Mouse (Mus musculus) thymus, postnatal 0 days (tissue): ENCODE results near the gene 1600002K03Rik. TPM values are rescaled to one million over a fixed set of nuclear protein-coding genes. Genes with fewer than 3 reads are reported as not detected.
"Not testable (repeated sequence)": the region's sequence is repeated elsewhere in the genome, so short reads cannot be mapped to it uniquely, and the experiment has no call there.

Source experiments
- DNase-seq: peaks from one replicate; pipeline ENCODE4 v3.0.0-alpha.2; 2015; ENCODE audit warnings: low spot score
- polyA plus RNA-seq: library from polyadenylated mRNA; unstranded; fragments of >200 nt; fragmentation: Nextera tagmentation; extraction: Ambion mirVana; gene quantifications from 2 replicates; pipeline ENCODE4 v1.2.1, GENCODE M21; 2015

Gene 1600002K03Rik
- polyA plus RNA-seq, 1 experiment from 2014 or later: 15.3 TPM

DNA sequence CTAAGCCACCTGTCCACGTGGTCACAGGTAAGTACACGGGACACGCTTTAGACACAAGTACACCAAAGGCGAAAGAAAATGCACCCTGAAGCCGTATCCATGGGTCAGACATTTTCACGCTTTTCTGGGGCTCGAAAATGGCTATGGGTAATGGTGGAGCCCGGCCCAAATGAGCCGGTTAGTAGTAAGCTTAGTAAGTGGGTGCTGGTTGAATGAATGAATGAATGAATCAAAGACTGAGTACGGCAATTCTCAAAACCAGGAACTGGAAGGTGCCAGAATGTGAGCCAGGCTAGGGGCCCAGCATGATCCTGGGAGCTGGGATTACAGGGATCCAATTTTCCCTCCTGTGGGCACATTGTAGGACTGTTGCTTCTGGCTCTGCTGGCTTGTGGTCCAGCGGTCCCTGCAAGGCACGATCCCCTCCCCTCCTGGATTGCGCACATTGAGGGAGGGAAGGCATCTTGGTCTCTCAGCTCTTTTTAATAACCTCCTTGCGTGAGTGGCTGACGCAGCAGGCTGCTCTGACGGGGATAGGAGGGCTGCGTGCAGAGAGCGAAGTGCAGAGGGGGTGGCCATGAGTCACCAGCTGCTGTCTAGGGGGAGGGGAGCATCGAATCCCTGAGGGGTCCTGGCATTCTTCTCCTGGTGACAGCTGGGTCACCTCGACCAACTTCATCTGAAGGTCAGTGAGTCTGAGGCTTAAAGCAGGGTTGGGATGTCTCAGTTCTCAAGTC lies 7.2 kb upstream of the 1600002K03Rik start, which contains the start of gene Cirbp:
Cirbp (plus strand) TSS at position 594 of the 737 bp plus-strand sequence.
- no peak for DNase-seq

- not testable (repeated sequence) for DNase-seq
Observed at GRCm38 (mm10) chr10:80166136-80166535, 6.6 kb upstream of the 1600002K03Rik start.

- peak; percentile 99 for DNase-seq
Observed at GRCm38 (mm10) chr10:80167460-80168037, 5.2 kb upstream of the 1600002K03Rik start.

DNA sequence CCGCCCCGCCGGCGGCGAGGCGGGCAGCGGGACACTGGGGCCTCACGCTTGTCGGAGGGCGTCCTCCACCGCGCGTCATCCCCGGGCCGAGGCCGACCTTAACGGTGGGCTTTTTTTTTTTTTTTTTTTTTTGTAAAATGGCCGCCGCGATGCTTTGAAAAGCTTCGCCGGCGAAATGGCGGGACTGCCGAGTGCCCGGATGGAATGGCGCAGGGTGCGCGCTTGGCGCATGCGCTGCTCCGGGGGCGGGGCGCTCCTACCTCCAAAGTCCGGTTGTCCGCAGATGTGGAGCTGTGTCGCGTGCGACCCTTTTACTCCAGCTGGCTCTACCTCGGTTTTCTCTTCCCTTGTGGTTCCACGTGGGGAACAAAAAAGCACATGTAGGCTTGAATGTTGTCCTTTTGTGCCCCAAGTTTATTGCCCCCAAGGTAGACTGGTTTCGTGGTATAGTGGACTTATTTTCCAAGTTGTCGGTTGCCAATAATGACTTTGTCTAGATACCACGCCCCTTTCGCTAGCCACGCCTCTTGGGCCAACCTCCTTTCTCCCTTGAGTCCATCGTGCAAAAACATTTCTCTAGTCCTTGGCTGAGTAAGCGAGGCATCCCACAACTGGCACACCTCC lies 4.6 kb upstream of the 1600002K03Rik start:
- peak; percentile 86 for DNase-seq

- DNase-seq: no peak
Observed at GRCm38 (mm10) chr10:80169070-80169469, 3.7 kb upstream of the 1600002K03Rik start.

GRCm38 (mm10) chr10:80169651-80170050 lies 3.1 kb upstream of the 1600002K03Rik start:
- no peak for DNase-seq

DNA sequence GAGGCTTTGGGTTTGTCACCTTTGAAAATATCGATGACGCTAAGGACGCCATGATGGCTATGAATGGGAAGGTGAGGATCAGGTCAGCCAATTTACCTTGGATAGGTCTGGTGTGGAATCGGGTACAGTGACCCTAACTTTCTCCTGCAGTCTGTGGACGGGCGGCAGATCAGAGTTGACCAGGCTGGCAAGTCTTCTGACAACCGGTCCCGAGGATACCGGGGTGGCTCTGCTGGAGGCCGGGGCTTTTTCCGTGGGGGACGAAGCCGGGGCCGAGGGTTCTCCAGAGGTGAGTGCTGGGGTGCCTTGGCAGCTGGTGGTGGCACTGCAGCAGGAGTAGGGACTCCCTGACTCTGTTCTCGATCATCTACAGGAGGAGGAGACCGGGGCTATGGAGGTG lies 2.7 kb upstream of the 1600002K03Rik start:
- DNase-seq: no peak

- DNase-seq: no peak
Observed at GRCm38 (mm10) chr10:80170601-80171021, 2.1 kb upstream of the 1600002K03Rik start.

GRCm38 (mm10) chr10:80171252-80171651 lies 1.5 kb upstream of the 1600002K03Rik start:
- DNase-seq: no peak

GRCm38 (mm10) chr10:80171760-80172526 lies 801 bp upstream of the 1600002K03Rik start:
- DNase-seq: no peak

GRCm38 (mm10) chr10:80173358-80173757 lies 614 bp downstream of the 1600002K03Rik start:
- DNase-seq: peak; percentile 24

- no peak for DNase-seq
Observed at GRCm38 (mm10) chr10:80173955-80174640, 1.4 kb downstream of the 1600002K03Rik start.

- peak; percentile 71 for DNase-seq
Observed at GRCm38 (mm10) chr10:80174705-80175104, 2.0 kb downstream of the 1600002K03Rik start.

DNA sequence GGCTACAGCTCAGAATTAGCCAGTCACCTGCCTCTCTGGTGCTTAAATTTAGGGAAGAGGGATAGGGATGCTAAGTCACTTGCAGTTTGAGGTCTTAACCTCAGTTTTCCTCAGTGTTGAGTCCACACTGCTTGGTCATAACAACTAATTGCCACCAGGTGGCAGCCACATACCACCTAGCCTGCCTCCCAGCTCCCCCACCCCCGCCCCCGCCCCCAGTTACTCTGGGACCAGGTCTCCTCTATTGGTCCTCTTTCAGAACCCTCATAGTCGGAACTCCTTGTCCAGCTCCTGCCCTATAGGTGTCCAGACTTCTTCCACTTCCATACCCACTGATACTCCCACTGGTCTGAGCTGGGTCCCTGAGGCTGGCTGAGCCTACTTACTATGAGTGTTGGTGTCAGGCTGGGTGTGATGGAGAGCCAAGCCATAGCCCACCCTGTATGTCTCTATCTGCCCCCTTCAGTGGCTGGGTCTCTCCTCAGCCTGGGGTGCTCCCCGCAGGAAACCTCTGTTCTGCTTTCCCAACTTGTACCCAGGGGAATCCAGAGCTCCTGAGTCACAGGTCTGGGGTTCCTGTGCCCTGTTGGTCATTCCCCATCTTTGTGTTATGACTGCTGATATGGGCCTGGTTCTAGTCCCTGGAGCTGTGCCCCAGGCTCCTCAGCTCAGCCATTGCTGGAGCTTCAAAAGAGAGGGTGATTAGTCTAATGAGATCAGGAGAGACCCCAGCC lies 3.0 kb downstream of the 1600002K03Rik start:
- peak; percentile 62 for DNase-seq

- DNase-seq: no peak
Observed at GRCm38 (mm10) chr10:80176270-80176834, 3.6 kb downstream of the 1600002K03Rik start.

GRCm38 (mm10) chr10:80177441-80178279 lies 4.9 kb downstream of the 1600002K03Rik start:
- no peak for DNase-seq

GRCm38 (mm10) chr10:80179068-80180051 lies 6.6 kb downstream of the 1600002K03Rik start, which contains the start of gene Efna2:
Gene Efna2, plus strand, starts transcription at chr10:80179482.
- peak; percentile 50 for DNase-seq

DNA sequence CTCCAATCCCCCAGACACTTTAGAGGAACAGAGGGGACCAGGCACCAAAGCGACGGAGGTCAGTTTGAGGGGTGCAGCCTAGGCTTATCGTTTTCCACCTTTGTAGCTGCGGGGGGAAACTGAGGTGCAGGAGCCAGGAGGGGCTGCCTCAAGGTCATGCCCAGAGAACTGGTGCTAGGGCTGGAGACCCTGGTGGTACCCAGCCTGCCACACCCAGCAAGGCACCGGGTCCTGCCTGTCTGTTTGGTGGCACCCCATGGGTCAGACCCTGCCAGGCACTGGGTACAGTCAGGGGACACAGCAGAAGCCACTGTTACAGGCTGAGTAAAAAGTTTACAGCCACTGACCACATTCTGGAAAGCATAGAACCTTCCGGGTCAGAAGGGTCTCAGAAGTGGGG lies 7.5 kb downstream of the 1600002K03Rik start:
- no peak for DNase-seq
